7 mouse cellular contexts compared by ENCODE assay signal in the genomic region with DNA sequence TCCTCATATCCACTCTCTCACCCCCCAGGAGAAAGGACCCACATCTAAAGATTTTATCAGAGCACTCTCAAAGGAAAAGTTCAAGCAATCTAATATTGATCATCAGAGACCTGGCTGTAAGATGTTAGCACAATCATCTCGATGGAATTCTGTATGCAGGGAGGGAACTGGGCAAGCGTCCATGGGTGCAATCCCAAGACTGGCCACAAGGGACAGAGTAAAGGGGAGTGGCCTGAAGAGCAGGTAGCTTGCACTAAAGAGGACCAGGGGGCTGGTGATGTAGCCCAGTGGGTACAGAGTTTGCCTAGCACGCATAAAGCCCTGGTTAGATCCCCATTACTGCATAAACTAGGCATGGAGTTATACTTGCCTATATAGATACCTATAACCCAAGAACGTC.
DNase-seq lines count a peak whose midpoint lies in the region; ATAC-seq and TF ChIP-seq lines count a peak whose summit lies in the region.

No protein-coding gene starts in this region.

- no peak overlapping the region for H3K4me3 ChIP-seq in midbrain, embryonic 11.5 days (ENCODE audit: low read depth, low read length)
- H3K4me3 ChIP-seq in midbrain, embryonic 16.5 days (ENCODE audit: low read depth, low read length): no peak overlapping the region
- H3K4me3 ChIP-seq in lung, postnatal 0 days (ENCODE audit: low read depth, low read length): no peak overlapping the region

- peak; percentile 98 for DNase-seq in midbrain, embryonic 11.5 days (ENCODE audit: low spot score, missing footprints)
- DNase-seq in adipocyte (ENCODE audit: low spot score): peak; percentile 39
- peak; percentile 64 for DNase-seq in cerebellum, adult 9-11 months
- DNase-seq in lung, postnatal 0 days (ENCODE audit: low spot score): peak; percentile 49
- DNase-seq in spleen, postnatal 14 days (ENCODE audit: low spot score in 2 of 2): peak; percentile 42 to 67

- WGBS in midbrain, embryonic 11.5 days: 27% methylated on average over 4 of the region's 4 CpGs
- 29% methylated on average over 4 of the region's 4 CpGs for WGBS in midbrain, embryonic 16.5 days
- WGBS in lung, postnatal 0 days: 17% methylated on average over 4 of the region's 4 CpGs

- H3K4me1 ChIP-seq in midbrain, embryonic 11.5 days (ENCODE audit: control insufficient read depth, insufficient read depth, low read length): peaks cover 2% of the 10 kb centered on the region; the same call in 1 of the 2 replicates
- H3K4me1 ChIP-seq in midbrain, embryonic 16.5 days (ENCODE audit: control insufficient read depth, insufficient read depth, low read length): peaks cover 8% of the 10 kb centered on the region
- H3K4me1 ChIP-seq in lung, postnatal 0 days (ENCODE audit: insufficient read depth, low read depth, low read length): no peaks in the 10 kb centered on the region

- H3K9me3 ChIP-seq in midbrain, embryonic 11.5 days (ENCODE audit: control insufficient read depth, low read length): no peaks in the 10 kb centered on the region
- H3K9me3 ChIP-seq in midbrain, embryonic 16.5 days (replicated peaks; ENCODE audit: control insufficient read depth, low read length, poor library complexity, severe bottlenecking): no peaks in the 10 kb centered on the region; the same call in 1 of the 2 replicates
- no peaks in the 10 kb centered on the region for H3K9me3 ChIP-seq in lung, postnatal 0 days (ENCODE audit: low read length)

- ATAC-seq in midbrain, embryonic 11.5 days (ENCODE audit: low FRiP score): no peak
- no peak for ATAC-seq in midbrain, embryonic 16.5 days
- ATAC-seq in granulocyte monocyte progenitor cell, adult 5-6 weeks (replicated peaks; ENCODE audit: poor library complexity, severe bottlenecking): peak; percentile 71; the same call in 1 of the 2 replicates
- ATAC-seq in lung, postnatal 0 days: no peak

- peak; percentile 80 for TF ChIP-seq CTCF in lung, postnatal 0 days (IDR thresholded peaks at IDR 0.05)

- no peak overlapping the region for H3K27ac ChIP-seq in midbrain, embryonic 11.5 days (ENCODE audit: low read depth, low read length)
- H3K27ac ChIP-seq in midbrain, embryonic 16.5 days (ENCODE audit: low read length): no peak overlapping the region
- H3K27ac ChIP-seq in lung, postnatal 0 days (ENCODE audit: low read length): no peak overlapping the region

- no peak overlapping the region for H3K9ac ChIP-seq in midbrain, embryonic 11.5 days (ENCODE audit: low read length)
- H3K9ac ChIP-seq in midbrain, embryonic 16.5 days (ENCODE audit: low read depth, low read length): no peak overlapping the region
- H3K9ac ChIP-seq in lung, postnatal 0 days (replicated peaks; ENCODE audit: low read depth): no peak overlapping the region

- no peaks in the 10 kb centered on the region for H3K27me3 ChIP-seq in midbrain, embryonic 11.5 days (ENCODE audit: control insufficient read depth, insufficient read depth, low read length)
- no peaks in the 10 kb centered on the region for H3K27me3 ChIP-seq in midbrain, embryonic 16.5 days (ENCODE audit: control insufficient read depth, insufficient read depth, low read depth, low read length)
- no peaks in the 10 kb centered on the region; the same call in 1 of the 2 replicates for H3K27me3 ChIP-seq in lung, postnatal 0 days (replicated peaks; ENCODE audit: insufficient read depth, low read length)

- no peak for TF ChIP-seq EP300 in lung, postnatal 0 days (IDR thresholded peaks at IDR 0.05)

- no peaks in the 10 kb centered on the region for H3K36me3 ChIP-seq in midbrain, embryonic 11.5 days (ENCODE audit: control insufficient read depth, insufficient read depth, low read length)
- H3K36me3 ChIP-seq in midbrain, embryonic 16.5 days (ENCODE audit: control insufficient read depth, insufficient read depth, low read length): no peaks in the 10 kb centered on the region
- no peaks in the 10 kb centered on the region for H3K36me3 ChIP-seq in lung, postnatal 0 days (ENCODE audit: insufficient read depth, low read length)

- H3K4me2 ChIP-seq in midbrain, embryonic 11.5 days: no peak overlapping the region
- no peak overlapping the region for H3K4me2 ChIP-seq in midbrain, embryonic 16.5 days (ENCODE audit: low read length)
- H3K4me2 ChIP-seq in lung, postnatal 0 days (replicated peaks; ENCODE audit: low read depth, low read length): no peak overlapping the region

Comparison
In these comparisons a context has a peak if more than half of its experiments do, and no peak if none do; other contexts are left out.
1. DNase-seq: peak in every context shown above with its lines; median percentile 98 in midbrain, embryonic 11.5 days; 64 in cerebellum, adult 9-11 months; 54 in spleen, postnatal 14 days; 49 in lung, postnatal 0 days; 39 in adipocyte.